Comparison of ENCODE assay signal across 8 mouse cellular contexts in genomic region chr1:74391844-74392441, GRCm38 (mm10). TPM values are rescaled to one million over a fixed set of nuclear protein-coding genes. Genes with fewer than 3 reads are reported as not detected.
A peak's percentile ranks its signal among the peaks of the same experiment; 100 is the strongest.
DNase-seq lines count a peak whose midpoint lies in the region; ATAC-seq lines count a peak whose summit lies in the region.

No protein-coding gene starts in this region.

- peak; percentile 35 for ATAC-seq in neural tube, embryonic 14.5 days (ENCODE audit: low read depth)

- H3K36me3 ChIP-seq in neural tube, embryonic 14.5 days (ENCODE audit: control insufficient read depth, insufficient read depth, low read length), result peaks cover 9% of the 10 kb centered on the region

- H3K4me3 ChIP-seq in neural tube, embryonic 14.5 days (ENCODE audit: low read depth, low read length), result peak overlapping the region; percentile 97

- peak overlapping the region; percentile 89 for H3K4me2 ChIP-seq in neural tube, embryonic 14.5 days (ENCODE audit: low read depth, low read length)

- 0 out of 2 replicates have a peak, but pooled peaks cover 13% of the 10 kb centered on the region for H3K4me1 ChIP-seq in neural tube, embryonic 14.5 days (ENCODE audit: control insufficient read depth, insufficient read depth, low read length)

- H3K27ac ChIP-seq in neural tube, embryonic 14.5 days (ENCODE audit: low read depth, low read length), result peak overlapping the region; percentile 80

- DNase-seq in 3T3-L1 (ENCODE audit: low read depth, low spot score) (peak; percentile 59), ZHBTc4 (ENCODE audit: low read depth, low spot score) (peak; percentile 52)
- peak; percentile 66 for DNase-seq in embryo, embryonic 10.5 days (ENCODE audit: low spot score)
- DNase-seq in heart, adult 11 months, result peak; percentile 99
- peak; percentile 84 for DNase-seq in kidney, adult 11 months
- peak; percentile 84 to 85 for DNase-seq in lung, adult 18-20 months
- DNase-seq in thymus, postnatal 0 days (ENCODE audit: low spot score), result peak; percentile 69

- WGBS in neural tube, embryonic 14.5 days, result under 1% methylated on average over 51 of the region's 63 CpGs

- H3K9me3 ChIP-seq in neural tube, embryonic 14.5 days (ENCODE audit: control insufficient read depth, low read length), result no peaks in the 10 kb centered on the region

- peak overlapping the region; percentile 74 for H3K9ac ChIP-seq in neural tube, embryonic 14.5 days (replicated peaks; ENCODE audit: low read depth, low read length)

- H3K27me3 ChIP-seq in neural tube, embryonic 14.5 days (ENCODE audit: control insufficient read depth, insufficient read depth, low read length), result no peaks in the 10 kb centered on the region

RNA-seq across cellular contexts. Expression of gene Ctdsp1, which starts 0.6 kb away (rescaled TPM):
- polyA plus RNA-seq in neural tube, embryonic 14.5 days (2014; fragmentation: Nextera tagmentation; extraction: Ambion mirVana), result 12.5 and 19.0 TPM in 2 replicates
- 55.5 and 56.1 TPM in 2 replicates for polyA plus RNA-seq in thymus, postnatal 0 days (2015; fragmentation: Nextera tagmentation; extraction: Ambion mirVana)

RNA-seq across cellular contexts. Expression of gene Slc11a1, which starts 16.9 kb away (rescaled TPM):
- 1.7 and 2.2 TPM in 2 replicates for polyA plus RNA-seq in neural tube, embryonic 14.5 days (2014; fragmentation: Nextera tagmentation; extraction: Ambion mirVana)
- polyA plus RNA-seq in thymus, postnatal 0 days (2015; fragmentation: Nextera tagmentation; extraction: Ambion mirVana), result 5.6 and 6.1 TPM in 2 replicates

RNA-seq across cellular contexts. Expression of gene Vil1, which starts 17.2 kb away (rescaled TPM):
- 0.17 and 0.20 TPM in 2 replicates for polyA plus RNA-seq in neural tube, embryonic 14.5 days (2014; fragmentation: Nextera tagmentation; extraction: Ambion mirVana)
- polyA plus RNA-seq in thymus, postnatal 0 days (2015; fragmentation: Nextera tagmentation; extraction: Ambion mirVana), result 0.29 and 0.30 TPM in 2 replicates

RNA-seq across cellular contexts. Expression of gene Catip, which starts 30.0 kb away (rescaled TPM):
- 0.86 and 1.1 TPM in 2 replicates for polyA plus RNA-seq in neural tube, embryonic 14.5 days (2014; fragmentation: Nextera tagmentation; extraction: Ambion mirVana)
- 0.20 and 0.33 TPM in 2 replicates for polyA plus RNA-seq in thymus, postnatal 0 days (2015; fragmentation: Nextera tagmentation; extraction: Ambion mirVana)

Comparison
In these comparisons a context has a peak if more than half of its experiments do, and no peak if none do; other contexts are left out.
1. Peak in every context shown above with its lines: DNase-seq, ATAC-seq, H3K4me3 ChIP-seq and H3K27ac ChIP-seq.